Mouse (Mus musculus) kidney, postnatal 0 days (tissue): ENCODE results near the gene Rfx8. TPM values are rescaled to one million over a fixed set of nuclear protein-coding genes. Genes with fewer than 3 reads are reported as not detected.
A peak's percentile ranks its signal among the peaks of the same experiment; 100 is the strongest.

Experiments
- ATAC-seq: fragments of 200-750 bp; cut with Nextera tagmentation; replicated peaks from 2 replicates; pipeline ENCODE4 v1.8.0; 2017; ENCODE audit warnings: low read depth, moderate number of reproducible peaks, moderate TSS enrichment, moderate library complexity; ENCODE audit not compliant: low FRiP score
- DNase-seq: peaks from one replicate; pipeline ENCODE4 v3.0.0-alpha.2; 2016; ENCODE audit warnings: low spot score
- H3K27ac ChIP-seq: fragments of 300-500 bp; sonication (generic); 2 replicates; pipeline ENCODE4 v1.5.1; 2014; ENCODE audit warnings: mild to moderate bottlenecking
- H3K27me3 ChIP-seq: fragments of 300-500 bp; sonication (generic); 2 replicates; pipeline ENCODE4 v1.6.1; 2014; ENCODE audit warnings: low read length, mixed read lengths; ENCODE audit not compliant: insufficient read depth
- H3K36me3 ChIP-seq: fragments of 300-500 bp; sonication (generic); 2 replicates; pipeline ENCODE4 v1.6.1; 2014; ENCODE audit warnings: low read length, mixed read lengths; ENCODE audit not compliant: insufficient read depth
- H3K4me1 ChIP-seq: fragments of 300-500 bp; sonication (generic); replicated peaks from 2 replicates; pipeline ENCODE4 v1.6.1; 2014; ENCODE audit warnings: antibody characterized with exemption, low read length, mixed read lengths; ENCODE audit not compliant: insufficient read depth
- H3K4me2 ChIP-seq: fragments of 300-500 bp; sonication (generic); 2 replicates; pipeline ENCODE4 v1.6.1; 2014; ENCODE audit warnings: mild to moderate bottlenecking, low read length, moderate library complexity, mixed read lengths
- H3K4me3 ChIP-seq: fragments of 300-500 bp; sonication (generic); replicated peaks from 2 replicates; pipeline ENCODE4 v1.5.1; 2014; ENCODE audit warnings: low read depth, low read length
- H3K9ac ChIP-seq: fragments of 300-500 bp; sonication (generic); 2 replicates; pipeline ENCODE4 v1.6.1; 2014; ENCODE audit warnings: low read depth, low read length
- H3K9me3 ChIP-seq: fragments of 300-500 bp; sonication (generic); replicated peaks from 2 replicates; pipeline ENCODE4 v1.6.1; 2016; ENCODE audit warnings: low read length, inconsistent platforms, mixed read lengths
- CTCF ChIP-seq: IDR thresholded peaks from 2 replicates; pipeline ENCODE4 v1.5.1; 2016; ENCODE audit warnings: antibody characterized with exemption, low read depth, mild to moderate bottlenecking, moderate library complexity
- WGBS: fragments of 180-500 bp; shearing (Covaris S2); extraction: QIAGEN DNeasy Blood & Tissue Kit; methylation state at CpG from one replicate; pipeline ENCODE4 v1.1.7; 2014; 5-methylcytosine and 5-hydroxymethylcytosine counted together
- polyA plus RNA-seq: library from polyadenylated mRNA; unstranded; fragments of >200 nt; fragmentation: Nextera tagmentation; extraction: Ambion mirVana; gene quantifications from 2 replicates; pipeline ENCODE4 v1.2.1, GENCODE M21; 2015

Rfx8 gene
- polyA plus RNA-seq, 1 experiment from 2014 or later = 0.29 TPM

DNA sequence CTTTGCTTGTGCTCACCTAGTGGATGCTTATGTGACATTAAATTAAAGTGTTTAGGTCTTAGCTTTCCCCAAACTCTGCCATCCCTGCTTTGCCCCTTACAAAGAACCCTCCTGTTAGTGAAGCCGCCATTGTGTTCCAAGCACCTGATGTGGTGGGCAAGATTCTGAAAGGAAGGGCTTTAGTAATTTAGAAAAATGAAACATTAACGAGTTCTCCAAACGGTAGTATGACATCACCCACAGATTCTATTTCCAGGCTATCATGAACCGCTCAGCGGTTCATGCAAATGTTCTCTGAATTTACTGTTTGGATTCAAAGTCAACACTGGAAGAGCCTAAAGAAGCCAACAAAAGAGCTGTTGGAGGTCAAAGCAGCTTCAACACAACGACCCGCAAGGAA, 72.2 kb downstream of the Rfx8 start:
- ATAC-seq (no peak), DNase-seq (no peak)
- Histone ChIP-seq H3K27ac (no peak overlapping the region), H3K4me3 (no peak overlapping the region), H3K9ac (no peak overlapping the region), H3K4me1 (peaks cover 6% of the 10 kb centered on the region), H3K27me3 (peaks cover 16% of the 10 kb centered on the region), H3K4me2 (no peak overlapping the region), H3K36me3 (no peaks in the 10 kb centered on the region), H3K9me3 (no peaks in the 10 kb centered on the region)
- WGBS = 85% methylated on average over 7 of the region's 7 CpGs
- TF ChIP-seq CTCF = no peak

DNA sequence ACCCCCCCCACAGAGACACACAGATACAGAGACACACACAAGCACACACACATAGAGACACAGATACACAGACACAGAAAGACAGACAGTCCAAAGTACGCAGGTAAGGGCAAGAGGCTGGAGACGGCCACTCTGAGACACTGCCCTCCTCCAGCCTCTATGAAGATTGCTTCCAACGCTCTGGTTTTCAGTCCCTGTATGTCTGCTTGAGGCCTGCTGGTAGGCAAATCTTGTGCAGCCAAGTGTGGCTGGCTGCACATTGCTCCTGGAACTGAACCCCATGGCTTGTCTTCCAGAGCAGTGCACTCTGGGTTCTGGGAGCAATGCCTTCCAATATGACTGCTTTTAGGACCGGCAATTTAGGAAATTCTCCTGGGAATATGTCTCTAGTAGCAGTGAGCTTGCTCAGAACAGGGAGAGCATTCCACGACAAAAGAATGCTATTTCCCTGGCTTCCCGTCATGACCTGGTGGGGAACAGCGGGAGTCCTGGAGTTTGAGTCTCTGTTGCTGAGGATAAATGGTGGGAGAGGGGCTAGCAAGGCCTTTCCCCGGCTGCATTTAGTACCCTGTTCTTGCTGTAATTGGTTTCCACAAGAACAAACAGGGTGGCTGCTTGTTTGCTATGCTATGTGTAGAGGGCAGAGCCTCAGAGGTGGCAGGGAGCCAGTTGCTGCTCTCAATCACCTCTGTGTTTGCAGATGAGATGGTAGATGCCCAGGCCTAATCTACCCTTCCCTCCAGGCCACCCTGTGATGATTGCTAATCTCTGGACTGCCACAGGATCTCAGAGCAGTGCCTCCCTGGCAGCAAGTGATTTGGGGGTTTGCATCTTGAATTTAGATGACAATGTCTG, 74.7 kb downstream of the Rfx8 start:
- WGBS = 44% methylated on average over 8 of the region's 8 CpGs
- Histone ChIP-seq H3K27ac (no peak overlapping the region), H3K9me3 (no peaks in the 10 kb centered on the region), H3K9ac (no peak overlapping the region), H3K36me3 (no peaks in the 10 kb centered on the region), H3K4me2 (no peak overlapping the region), H3K27me3 (peaks cover 13% of the 10 kb centered on the region; the same call in 1 of the 2 replicates), H3K4me1 (peaks cover 6% of the 10 kb centered on the region), H3K4me3 (no peak overlapping the region)
- no peak for TF ChIP-seq CTCF
- ATAC-seq (peak; percentile 67; the same call in 1 of the 2 replicates), DNase-seq (peak; percentile 32)

DNA sequence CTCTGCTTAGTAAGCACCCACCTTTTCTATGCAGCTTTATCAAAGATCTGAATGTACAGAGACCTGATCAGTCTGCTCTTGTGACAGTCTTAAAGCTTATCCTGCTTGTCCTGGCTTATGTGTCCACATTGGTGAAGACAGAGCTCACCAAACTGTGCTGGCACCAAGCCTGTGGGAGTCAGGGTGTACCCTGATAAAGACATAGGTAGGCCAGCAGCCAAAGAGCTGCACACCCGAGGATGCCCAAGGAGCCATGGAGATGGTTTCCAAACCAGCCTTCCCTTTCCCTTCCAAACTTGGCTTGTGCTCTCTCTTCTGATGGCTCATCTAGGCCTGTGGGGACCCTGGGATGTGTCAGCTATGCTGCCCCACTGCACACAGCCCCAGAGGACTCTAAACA, 76.5 kb downstream of the Rfx8 start:
- ATAC-seq (no peak), DNase-seq (no peak)
- Histone ChIP-seq H3K9me3 (no peaks in the 10 kb centered on the region), H3K4me1 (no peaks in the 10 kb centered on the region), H3K36me3 (no peaks in the 10 kb centered on the region), H3K9ac (no peak overlapping the region), H3K4me2 (no peak overlapping the region), H3K27me3 (0 out of 2 replicates have a peak, but pooled peaks cover 4% of the 10 kb centered on the region), H3K27ac (no peak overlapping the region), H3K4me3 (no peak overlapping the region)
- TF ChIP-seq CTCF = no peak
- 55% methylated on average over 1 of the region's 1 CpGs for WGBS

GRCm38 (mm10) chr1:39641667-39642066, 79.1 kb downstream of the Rfx8 start:
- no peak overlapping the region for H3K4me2 ChIP-seq
- no peak overlapping the region for H3K4me3 ChIP-seq
- TF ChIP-seq CTCF = no peak; the same call in 1 of the 2 replicates
- no peaks in the 10 kb centered on the region for H3K9me3 ChIP-seq
- no peak for DNase-seq
- no peak overlapping the region for H3K27ac ChIP-seq
- H3K9ac ChIP-seq = no peak overlapping the region
- no peaks in the 10 kb centered on the region for H3K36me3 ChIP-seq
- H3K4me1 ChIP-seq = no peaks in the 10 kb centered on the region
- 89% methylated on average over 7 of the region's 7 CpGs for WGBS
- no peaks in the 10 kb centered on the region for H3K27me3 ChIP-seq
- ATAC-seq = no peak

DNA sequence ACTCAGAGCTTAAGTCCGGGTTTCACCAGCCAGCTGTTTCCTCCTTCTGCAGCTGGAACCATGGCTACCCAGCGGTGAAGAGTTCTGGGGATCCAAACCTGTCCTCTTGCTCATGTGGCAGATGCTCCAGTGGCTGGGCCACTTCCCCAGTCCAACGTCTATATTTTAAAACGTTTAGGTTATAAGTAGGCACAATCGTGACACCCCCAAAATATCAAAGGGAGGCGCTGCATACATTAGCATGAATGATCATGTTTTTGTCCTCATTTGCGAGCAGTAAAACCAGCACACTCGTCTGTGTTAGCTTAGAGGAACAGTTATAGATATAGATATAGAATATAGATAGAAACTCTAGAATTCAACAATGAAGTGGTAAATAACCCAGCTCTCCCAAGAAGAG, 83.7 kb downstream of the Rfx8 start:
- DNase-seq (no peak), ATAC-seq (no peak)
- H3K4me3 ChIP-seq = no peak overlapping the region
- 55% methylated on average over 8 of the region's 8 CpGs for WGBS
- no peaks in the 10 kb centered on the region for H3K4me1 ChIP-seq
- no peak overlapping the region for H3K27ac ChIP-seq
- no peak overlapping the region for H3K9ac ChIP-seq
- no peak for TF ChIP-seq CTCF
- no peak overlapping the region for H3K4me2 ChIP-seq
- no peaks in the 10 kb centered on the region for H3K36me3 ChIP-seq
- H3K27me3 ChIP-seq = peaks cover 3% of the 10 kb centered on the region; the same call in 1 of the 2 replicates
- no peaks in the 10 kb centered on the region for H3K9me3 ChIP-seq

DNA sequence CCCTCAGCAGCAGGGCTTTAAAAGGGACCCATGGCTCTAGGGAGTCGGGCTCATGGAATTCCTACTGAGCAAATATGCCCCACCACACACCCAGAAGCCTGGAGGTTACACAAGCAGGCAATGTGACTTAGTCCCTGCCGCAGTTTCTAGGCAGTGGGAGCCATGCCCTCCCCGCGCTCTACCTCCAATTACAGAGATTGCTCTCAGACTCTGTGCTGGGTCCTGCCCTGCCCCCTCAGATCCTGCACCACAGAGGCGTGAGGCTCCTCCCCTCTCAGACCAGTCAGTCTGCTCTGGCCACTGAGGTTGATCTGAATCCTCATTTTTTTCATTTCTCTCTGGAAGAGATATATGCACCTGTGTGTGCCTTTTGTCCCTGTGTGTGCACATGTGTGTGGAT, 84.1 kb downstream of the Rfx8 start:
- Histone ChIP-seq H3K9me3 (no peaks in the 10 kb centered on the region), H3K27me3 (peaks cover 3% of the 10 kb centered on the region; the same call in 1 of the 2 replicates), H3K27ac (no peak overlapping the region), H3K36me3 (no peaks in the 10 kb centered on the region), H3K4me3 (no peak overlapping the region), H3K4me2 (no peak overlapping the region), H3K9ac (no peak overlapping the region), H3K4me1 (no peaks in the 10 kb centered on the region)
- TF ChIP-seq CTCF = no peak
- 5% methylated on average over 5 of the region's 5 CpGs for WGBS
- DNase-seq (no peak), ATAC-seq (0 out of 2 replicates have a peak, but pooled peaks have one; percentile 59)
